Mouse (Mus musculus): ENCODE results near the gene Kcp.

The Kcp gene

GRCm38 (mm10) chr6:29449858-29450257 lies 57.9 kb downstream of the Kcp start:
- no peak for DNase-seq

GRCm38 (mm10) chr6:29445354-29445753 lies 62.4 kb downstream of the Kcp start:
- peak; percentile 35 for DNase-seq

- peak; percentile 46 for DNase-seq
Measured at GRCm38 (mm10) chr6:29444773-29445172, 63.0 kb downstream of the Kcp start.

GRCm38 (mm10) chr6:29439789-29440188 lies 68.0 kb downstream of the Kcp start:
- DNase-seq = no peak

GRCm38 (mm10) chr6:29439251-29439650 lies 68.5 kb downstream of the Kcp start:
- no peak for DNase-seq

GRCm38 (mm10) chr6:29436461-29436934 lies 71.3 kb downstream of the Kcp start:
- peak; percentile 46 for DNase-seq

GRCm38 (mm10) chr6:29435940-29436451 lies 71.8 kb downstream of the Kcp start:
- DNase-seq = no peak

- no peak for DNase-seq
Measured at GRCm38 (mm10) chr6:29434911-29435691, 72.7 kb downstream of the Kcp start.

GRCm38 (mm10) chr6:29433804-29434795 lies 73.7 kb downstream of the Kcp start:
- DNase-seq = no peak

- DNase-seq = peak; percentile 32
Measured at GRCm38 (mm10) chr6:29433038-29433803, 74.5 kb downstream of the Kcp start, which contains the start of gene Flnc. Flnc (plus strand) TSS chr6:29433256.

- DNase-seq = no peak
Measured at GRCm38 (mm10) chr6:29432676-29433037, 75.1 kb downstream of the Kcp start.

- DNase-seq = no peak
Measured at GRCm38 (mm10) chr6:29432156-29432555, 75.6 kb downstream of the Kcp start.

GRCm38 (mm10) chr6:29431473-29431872 lies 76.3 kb downstream of the Kcp start:
- no peak for DNase-seq

- no peak for DNase-seq
Measured at GRCm38 (mm10) chr6:29430681-29431420, 76.9 kb downstream of the Kcp start.

- DNase-seq = no peak
Measured at GRCm38 (mm10) chr6:29428171-29428570, 79.6 kb downstream of the Kcp start.

- no peak for DNase-seq
Measured at GRCm38 (mm10) chr6:29426331-29426730, 81.4 kb downstream of the Kcp start.

GRCm38 (mm10) chr6:29425118-29425517 lies 82.6 kb downstream of the Kcp start:
- DNase-seq = no peak
